Mouse (Mus musculus): ENCODE results near the gene Gm3376. TPM values are rescaled to one million over a fixed set of nuclear protein-coding genes. Genes with fewer than 3 reads are reported as not detected.

Gene Gm3376
- total RNA-seq (2023): not detected

GRCm38 (mm10) chrY:3771373-3771772, at the start of gene Gm3376:
TSS of gene Gm3376 (plus strand) at chrY:3771673.

